Mouse (Mus musculus) left cerebral cortex, postnatal 14 days (tissue): Measurements from ENCODE around the gene Kmt5b. TPM values are rescaled to one million over a fixed set of nuclear protein-coding genes. Genes with fewer than 3 reads are reported as not detected.

Source experiments
- DNase-seq, 2 experiments: peaks; one replicate each; pipeline ENCODE4 v3.0.0; 2021 to 2022; ENCODE audit warnings: low spot score in 2 of 2, mixed read lengths in 1 of 2
- intact Hi-C: fragments of 180-260 bp; cut with DNase I; formaldehyde crosslinking; loops from one replicate; pipeline ENCODE4 v1.15.1; 2025
- total RNA-seq, 2 experiments: library from RNA; stranded (reverse); gene quantifications; 2 replicates each; pipeline ENCODE4 v1.2.3; 2021

Kmt5b gene
- total RNA-seq, 2 experiments from 2014 or later: 54.5 to 54.7 TPM

- intact Hi-C loops: no loop called here
- no peak for DNase-seq
Measured at GRCm38 (mm10) chr19:3839686-3840085, 72.5 kb downstream of the Kmt5b start.

- intact Hi-C loops: no loop called here
- DNase-seq: peak; percentile 25 to 28
Measured at GRCm38 (mm10) chr19:3840214-3840651, 73.0 kb downstream of the Kmt5b start.

GRCm38 (mm10) chr19:3840685-3841084, 73.5 kb downstream of the Kmt5b start:
- intact Hi-C loops: no loop called here
- DNase-seq: no peak

- no peak for DNase-seq
- intact Hi-C loops: no loop called here
Measured at GRCm38 (mm10) chr19:3842359-3843148, 75.3 kb downstream of the Kmt5b start.

- no peak for DNase-seq
- intact Hi-C loops: no loop called here
Measured at GRCm38 (mm10) chr19:3843629-3844028, 76.4 kb downstream of the Kmt5b start.

GRCm38 (mm10) chr19:3844836-3845235, 77.6 kb downstream of the Kmt5b start:
- intact Hi-C loops: no loop called here
- DNase-seq: no peak

- DNase-seq: no peak
- intact Hi-C loops: no loop called here
Measured at GRCm38 (mm10) chr19:3845339-3845738, 78.1 kb downstream of the Kmt5b start.

- DNase-seq: no peak
- intact Hi-C loops: no loop called here
Measured at GRCm38 (mm10) chr19:3845803-3846406, 78.7 kb downstream of the Kmt5b start.

- DNase-seq: no peak
- intact Hi-C loops: no loop called here
Measured at GRCm38 (mm10) chr19:3846676-3847604, 79.7 kb downstream of the Kmt5b start.

GRCm38 (mm10) chr19:3847711-3848110, 80.5 kb downstream of the Kmt5b start:
- intact Hi-C loops: no loop called here
- DNase-seq: no peak

- intact Hi-C loops: no loop called here
- DNase-seq: no peak
Measured at GRCm38 (mm10) chr19:3848207-3848808, 81.1 kb downstream of the Kmt5b start.

GRCm38 (mm10) chr19:3849251-3849650, 82.0 kb downstream of the Kmt5b start:
- intact Hi-C loops: no loop called here
- no peak for DNase-seq

- DNase-seq: no peak
- intact Hi-C loops: loop anchor here (5.0 kb wide), 1 partner anchor 57 kb away; the partner anchor contains the start of gene Tcirg1
Measured at GRCm38 (mm10) chr19:3850076-3850475, 82.9 kb downstream of the Kmt5b start.

GRCm38 (mm10) chr19:3850847-3851469, 83.7 kb downstream of the Kmt5b start:
- intact Hi-C loops: loop anchor here (5.0 kb wide), 1 partner anchor 56 kb away; the partner anchor contains the start of gene Tcirg1
- DNase-seq: peak in 1 of 2 experiments; percentile 30

- peak; percentile 99 for DNase-seq
- intact Hi-C loops: loop anchor here (5.0 kb wide), 1 partner anchor 56 kb away; the partner anchor contains the start of gene Tcirg1
Measured at GRCm38 (mm10) chr19:3851502-3851962, 84.3 kb downstream of the Kmt5b start, which contains the start of gene Chka. TSS of gene Chka (plus strand) at chr19:3851773.

GRCm38 (mm10) chr19:3851979-3852681, 84.9 kb downstream of the Kmt5b start:
- peak; percentile 47 to 60 for DNase-seq
- intact Hi-C loops: loop anchor here (5.0 kb wide), 1 partner anchor 55 kb away; the partner anchor contains the start of gene Tcirg1

- intact Hi-C loops: loop anchor here (5.0 kb wide), 1 partner anchor 54 kb away; the partner anchor contains the start of gene Tcirg1
Measured at GRCm38 (mm10) chr19:3853121-3853520, 85.9 kb downstream of the Kmt5b start.

GRCm38 (mm10) chr19:3853891-3854290, 86.7 kb downstream of the Kmt5b start:
- peak in 1 of 2 experiments; percentile 39 for DNase-seq
- intact Hi-C loops: loop anchor here (5.0 kb wide), 1 partner anchor 53 kb away; the partner anchor contains the start of gene Tcirg1

More at GRCm38 (mm10) chr19:3853121-3853520, 85.9 kb downstream of the Kmt5b start:
- no peak for DNase-seq
